Comparison of ENCODE assay signal across 1 mouse cellular context in the genomic region with DNA sequence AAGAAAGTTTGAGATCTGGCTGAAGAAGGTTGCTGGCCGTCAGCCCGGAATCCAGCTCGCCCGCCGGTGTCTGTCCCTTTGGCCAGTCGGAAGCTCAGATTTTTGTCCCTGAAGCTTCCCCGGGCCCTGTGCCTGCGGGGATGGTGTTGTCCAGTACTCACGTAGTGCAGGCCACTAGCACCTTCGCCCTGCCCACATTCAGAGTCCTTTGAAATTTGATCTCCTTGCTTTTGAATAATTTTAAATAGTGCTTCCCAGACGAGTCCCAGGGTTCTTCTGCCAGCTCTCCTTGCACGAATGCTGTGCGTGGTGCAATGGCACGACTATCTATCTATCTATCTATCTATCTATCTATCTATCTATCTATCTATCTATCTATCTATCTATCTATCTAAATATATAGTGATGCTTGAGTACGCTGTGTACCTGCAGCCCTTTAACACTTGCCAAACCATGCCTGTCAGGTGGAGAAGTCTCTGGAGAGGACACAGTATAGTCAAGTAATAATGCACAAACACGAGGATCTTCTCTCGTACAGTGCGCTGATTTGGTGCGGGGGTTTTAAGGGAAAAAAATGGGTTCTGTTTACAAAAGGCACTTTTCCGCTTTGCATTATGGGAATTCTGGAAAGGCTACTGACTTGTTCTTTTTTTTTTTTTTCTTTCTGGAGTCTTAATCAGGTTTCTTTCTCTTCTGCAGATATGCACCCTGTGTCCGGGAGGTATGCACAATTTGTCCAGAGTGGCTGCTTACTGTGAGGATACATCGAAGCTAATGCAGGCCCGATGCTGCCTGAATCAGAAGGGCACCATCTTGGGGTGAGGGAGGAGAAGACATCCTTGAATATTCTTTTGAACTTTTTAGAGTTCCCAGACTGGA.
TF ChIP-seq lines count a peak whose summit lies in the region.

A gene (minus strand): TSS at position 162 of the 879 bp plus-strand sequence.

TF ChIP-seq in CH12.LX, 34 proteins besides CTCF, POLR2A, EP300 and RAD21 (continued from another document):
- TF ChIP-seq UBTF (IDR thresholded peaks at IDR 0.05; ENCODE audit: low read depth, low read length) (no peak), NRF1 (IDR thresholded peaks at IDR 0.05; ENCODE audit: low read depth, low read length) (no peak), POLR2AphosphoS2 (IDR thresholded peaks at IDR 0.05; ENCODE audit: low read depth, low read length) (no peak), E2F4 (IDR thresholded peaks at IDR 0.05; ENCODE audit: insufficient replicate concordance, low read depth, low read length) (no peak), ZC3H11A (IDR thresholded peaks at IDR 0.05; ENCODE audit: low read depth, low read length) (no peak), USF2 (conservative IDR thresholded peaks at IDR 0.05; ENCODE audit: low read depth, low read length) (no peak), NELFE (IDR thresholded peaks at IDR 0.05; ENCODE audit: low read depth, low read length) (no peak), MAFK (IDR thresholded peaks at IDR 0.05; ENCODE audit: insufficient replicate concordance, low read length) (no peak), ETS1 (conservative IDR thresholded peaks at IDR 0.05; ENCODE audit: low read depth, low read length) (no peak), SMC3 (IDR thresholded peaks at IDR 0.05; ENCODE audit: low read depth, low read length) (peak; percentile 8; the same call in 1 of the 2 replicates), BHLHE40 (IDR thresholded peaks at IDR 0.05; ENCODE audit: low read depth, low read length) (no peak), ZNF384 (IDR thresholded peaks at IDR 0.05; ENCODE audit: low read depth, low read length) (peak; percentile 80), MXI1 (IDR thresholded peaks at IDR 0.05; ENCODE audit: low read depth, low read length) (no peak), MYC (IDR thresholded peaks at IDR 0.05; ENCODE audit: low read depth, low read length) (0 out of 2 replicates have a peak, but pooled peaks have one; percentile 55), HCFC1 (IDR thresholded peaks at IDR 0.05; ENCODE audit: low read depth, low read length) (peak; percentile 65)
